Mouse (Mus musculus) midbrain, embryonic 13.5 days (tissue): ENCODE measurements around the gene Lancl1. TPM values are rescaled to one million over a fixed set of nuclear protein-coding genes. Genes with fewer than 3 reads are reported as not detected.

Experiments
- ATAC-seq: fragments of 200-750 bp; cut with Nextera tagmentation; 2 replicates; pipeline ENCODE4 v1.8.0; 2017; ENCODE audit warnings: mild to moderate bottlenecking, moderate TSS enrichment, moderate library complexity
- H3K27ac ChIP-seq: fragments of 300-500 bp; sonication (generic); 2 replicates; pipeline ENCODE4 v1.5.1; 2015; ENCODE audit warnings: inconsistent platforms, mild to moderate bottlenecking, moderate library complexity
- H3K27me3 ChIP-seq: fragments of 300-500 bp; sonication (generic); 2 replicates; pipeline ENCODE4 v1.6.1; 2015; ENCODE audit warnings: mild to moderate bottlenecking, inconsistent platforms
- H3K36me3 ChIP-seq: fragments of 300-500 bp; sonication (generic); 2 replicates; pipeline ENCODE4 v1.6.1; 2015; ENCODE audit warnings: mild to moderate bottlenecking, inconsistent platforms
- H3K4me1 ChIP-seq: fragments of 300-500 bp; sonication (generic); replicated peaks from 2 replicates; pipeline ENCODE4 v1.6.1; 2015; ENCODE audit warnings: inconsistent platforms
- H3K4me2 ChIP-seq: fragments of 300-500 bp; sonication (generic); replicated peaks from 2 replicates; pipeline ENCODE4 v1.6.1; 2015; ENCODE audit warnings: moderate library complexity, mild to moderate bottlenecking, inconsistent platforms
- H3K4me3 ChIP-seq: fragments of 300-500 bp; sonication (generic); replicated peaks from 2 replicates; pipeline ENCODE4 v1.5.1; 2015; ENCODE audit warnings: mild to moderate bottlenecking, inconsistent platforms
- H3K9ac ChIP-seq: fragments of 300-500 bp; sonication (generic); replicated peaks from 2 replicates; pipeline ENCODE4 v1.6.1; 2015; ENCODE audit warnings: mild to moderate bottlenecking, inconsistent platforms
- H3K9me3 ChIP-seq: fragments of 300-500 bp; sonication (generic); 2 replicates; pipeline ENCODE4 v1.6.1; 2016; ENCODE audit warnings: mild to moderate bottlenecking, inconsistent platforms
- WGBS: fragments of 180-500 bp; shearing (Covaris S2); methylation state at CpG from one replicate; pipeline ENCODE4 v1.1.7; 2015; 5-methylcytosine and 5-hydroxymethylcytosine counted together
- polyA plus RNA-seq: library from polyadenylated mRNA; unstranded; fragments of >200 nt; fragmentation: Nextera tagmentation; extraction: Ambion mirVana; gene quantifications from 2 replicates; pipeline ENCODE4 v1.2.1, GENCODE M21; 2015

The Lancl1 gene
- polyA plus RNA-seq, 1 experiment from 2014 or later = 143 TPM

GRCm38 (mm10) chr1:66964857-66965256 lies 73.8 kb downstream of the Lancl1 start:
- no peak overlapping the region for H3K4me3 ChIP-seq
- no peaks in the 10 kb centered on the region for H3K9me3 ChIP-seq
- no peaks in the 10 kb centered on the region for H3K4me1 ChIP-seq
- ATAC-seq = no peak
- H3K36me3 ChIP-seq = no peaks in the 10 kb centered on the region
- H3K4me2 ChIP-seq = no peak overlapping the region
- H3K27ac ChIP-seq = no peak overlapping the region
- WGBS = 81% methylated on average over 4 of the region's 4 CpGs
- no peaks in the 10 kb centered on the region for H3K27me3 ChIP-seq
- no peak overlapping the region for H3K9ac ChIP-seq

- Histone ChIP-seq H3K36me3 (no peaks in the 10 kb centered on the region), H3K4me3 (no peak overlapping the region), H3K27ac (no peak overlapping the region), H3K4me1 (no peaks in the 10 kb centered on the region), H3K9ac (no peak overlapping the region), H3K27me3 (no peaks in the 10 kb centered on the region), H3K4me2 (no peak overlapping the region), H3K9me3 (peaks cover 6% of the 10 kb centered on the region)
- ATAC-seq = no peak
- WGBS = 41% methylated on average over 8 of the region's 8 CpGs
These were observed 78.0 kb downstream of the Lancl1 start for GRCm38 (mm10) chr1:66960536-66961243.

- ATAC-seq = no peak
- H3K36me3 ChIP-seq = no peaks in the 10 kb centered on the region
- no peaks in the 10 kb centered on the region for H3K4me1 ChIP-seq
- H3K27ac ChIP-seq = no peak overlapping the region
- WGBS = 94% methylated on average over 3 of the region's 3 CpGs
- no peak overlapping the region for H3K4me2 ChIP-seq
- H3K9me3 ChIP-seq = peaks cover 6% of the 10 kb centered on the region
- H3K4me3 ChIP-seq = no peak overlapping the region
- no peaks in the 10 kb centered on the region for H3K27me3 ChIP-seq
- no peak overlapping the region for H3K9ac ChIP-seq
These were observed 81.3 kb downstream of the Lancl1 start for GRCm38 (mm10) chr1:66957361-66957760.

- no peaks in the 10 kb centered on the region; the same call in 1 of the 2 replicates for H3K9me3 ChIP-seq
- no peak overlapping the region for H3K4me2 ChIP-seq
- no peak overlapping the region for H3K4me3 ChIP-seq
- no peaks in the 10 kb centered on the region for H3K27me3 ChIP-seq
- no peak overlapping the region for H3K27ac ChIP-seq
- WGBS = 87% methylated on average over 3 of the region's 3 CpGs
- no peaks in the 10 kb centered on the region for H3K36me3 ChIP-seq
- H3K4me1 ChIP-seq = no peaks in the 10 kb centered on the region
- H3K9ac ChIP-seq = no peak overlapping the region
- ATAC-seq = no peak
These were observed 87.6 kb downstream of the Lancl1 start for GRCm38 (mm10) chr1:66951086-66951485.

Other genes with a start within 250 kb of the Lancl1 start
- 14.2 and 14.7 TPM in 2 replicates for gene Kansl1l, start 221.3 kb downstream of the Lancl1 start, polyA plus RNA-seq
- gene Acadl, start 175.6 kb downstream of the Lancl1 start, polyA plus RNA-seq = 37.5 and 37.8 TPM in 2 replicates
- 0.76 TPM in 1 of 2 replicates, not detected in the other for gene Myl1, start 93.5 kb downstream of the Lancl1 start, polyA plus RNA-seq
- gene Cps1, start 84.2 kb upstream of the Lancl1 start, polyA plus RNA-seq = 0.44 and 0.48 TPM in 2 replicates